Mouse (Mus musculus) heart, postnatal 0 days (tissue): ENCODE data around the gene Runx1.

Source experiments
- CTCF ChIP-seq: IDR thresholded peaks from 2 replicates; pipeline ENCODE4 v1.5.1; 2016; ENCODE audit warnings: antibody characterized with exemption, control low read depth, low read depth
- EP300 ChIP-seq: IDR thresholded peaks from 2 replicates; pipeline ENCODE4 v1.6.1; 2016; ENCODE audit warnings: antibody characterized with exemption, low read depth

- TF ChIP-seq CTCF (no peak), EP300 (no peak)
These were observed 42.6 kb upstream of the Runx1 start for GRCm38 (mm10) chr16:92868550-92868949.
